Mouse (Mus musculus): ENCODE data around the gene Katnb1. TPM values are rescaled to one million over a fixed set of nuclear protein-coding genes. Genes with fewer than 3 reads are reported as not detected.

Katnb1 gene
- 5.9 TPM for polyA plus RNA-seq (2014; fragmentation: Illumina TruSeq; extraction: RNeasy Lipid Tissue Mini Kit (QIAGEN cat#74804); ENCODE audit: low read depth, low replicate concordance)

DNA sequence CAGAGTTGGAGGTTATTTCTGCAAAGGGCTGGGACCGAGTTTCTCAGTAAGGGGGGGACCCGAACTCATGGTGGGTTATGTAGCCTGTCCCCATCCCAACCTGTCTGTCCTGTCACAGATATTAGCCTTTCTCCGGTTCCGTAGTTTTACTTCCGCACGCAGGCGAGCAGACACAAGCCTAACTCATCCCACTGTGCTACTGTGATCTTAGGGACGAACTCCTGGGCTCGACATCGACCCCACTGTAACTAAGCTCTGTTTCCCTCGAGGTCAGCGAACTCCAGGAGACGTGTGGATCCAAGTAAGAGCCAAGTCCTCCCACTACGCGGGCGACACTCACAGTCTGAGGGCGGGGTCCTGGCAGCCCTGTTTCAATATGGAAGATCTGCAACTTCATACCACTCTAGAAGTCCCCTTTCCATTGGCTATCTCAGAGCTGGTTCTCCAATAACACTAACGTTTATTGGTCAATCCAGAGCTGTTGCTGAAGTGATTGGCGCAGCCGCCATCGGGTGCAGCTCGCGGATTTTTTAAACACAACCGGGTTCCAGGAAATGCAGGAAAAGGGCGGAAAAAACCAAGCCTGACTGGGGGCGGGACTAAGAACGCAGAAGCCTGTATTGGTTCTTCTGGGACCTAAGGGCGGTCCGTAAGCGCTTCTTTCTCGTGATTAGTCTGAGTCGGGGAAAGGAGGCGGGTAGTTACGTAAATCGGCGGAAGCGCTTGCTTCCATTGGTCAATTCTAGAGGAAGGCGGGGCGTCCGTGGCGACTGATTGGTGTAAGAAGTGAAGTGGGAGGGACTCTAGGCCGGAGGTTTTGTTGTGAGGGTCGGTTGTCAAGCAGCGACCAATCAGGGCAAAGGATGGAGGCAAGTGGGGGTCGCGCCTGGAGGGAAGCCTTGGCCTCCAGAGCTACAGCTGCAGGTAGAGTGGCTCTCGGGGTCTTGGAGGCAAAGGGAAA is at the start of gene Katnb1:
TSS of gene Katnb1 (plus strand) at position 806 of the 961 bp plus-strand sequence.

DNA sequence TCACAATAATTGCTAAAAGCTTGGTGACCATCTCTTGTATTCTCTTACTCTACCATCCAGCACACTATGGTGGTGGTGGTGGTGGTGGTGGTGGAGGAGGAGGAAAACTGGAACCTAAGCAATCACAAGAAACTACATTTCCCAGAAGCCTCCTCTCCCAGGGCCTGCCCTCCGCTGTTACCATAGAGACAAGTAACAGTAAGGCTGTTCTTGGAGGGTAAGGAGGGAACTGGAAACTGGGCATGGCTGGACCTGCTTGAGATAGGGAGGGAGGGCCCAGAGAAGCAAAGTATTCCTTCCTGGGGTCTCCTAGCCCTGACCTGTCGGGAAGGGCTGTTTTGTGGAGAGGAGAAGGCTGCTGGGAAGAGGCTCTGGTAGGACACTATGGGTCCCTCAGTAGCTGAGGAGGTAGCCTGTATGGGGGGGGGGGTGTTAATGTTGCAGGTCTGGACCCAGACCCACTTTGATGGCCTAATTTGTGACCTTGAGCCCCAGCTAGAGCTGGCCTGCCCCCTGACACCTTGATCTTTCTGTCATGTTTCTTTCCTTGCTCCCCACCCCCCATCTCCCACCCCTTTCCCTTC is 26.0 kb upstream of the Katnb1 start, which contains the start of gene Drc7:
TSS of gene Drc7 (plus strand) at position 177 of the 584 bp plus-strand sequence.

Other genes starting within 250 kb of the Katnb1 start
- 569 TPM for gene Coq9, start 242.9 kb upstream of the Katnb1 start, polyA plus RNA-seq (2014; fragmentation: Illumina TruSeq; extraction: RNeasy Lipid Tissue Mini Kit (QIAGEN cat#74804); ENCODE audit: low read depth, low replicate concordance)
- 68.4 TPM for gene Ciapin1, start 242.8 kb upstream of the Katnb1 start, polyA plus RNA-seq (2014; fragmentation: Illumina TruSeq; extraction: RNeasy Lipid Tissue Mini Kit (QIAGEN cat#74804); ENCODE audit: low read depth, low replicate concordance)
- gene Polr2c, start 223.7 kb upstream of the Katnb1 start, polyA plus RNA-seq (2014; fragmentation: Illumina TruSeq; extraction: RNeasy Lipid Tissue Mini Kit (QIAGEN cat#74804); ENCODE audit: low read depth, low replicate concordance), result 82.7 TPM
- 17.0 TPM for gene Dok4, start 204.9 kb upstream of the Katnb1 start, polyA plus RNA-seq (2014; fragmentation: Illumina TruSeq; extraction: RNeasy Lipid Tissue Mini Kit (QIAGEN cat#74804); ENCODE audit: low read depth, low replicate concordance)
- gene Ccdc102a, start 163.1 kb upstream of the Katnb1 start, polyA plus RNA-seq (2014; fragmentation: Illumina TruSeq; extraction: RNeasy Lipid Tissue Mini Kit (QIAGEN cat#74804); ENCODE audit: low read depth, low replicate concordance), result 5.2 TPM
- gene Adgrg5, start 157.5 kb upstream of the Katnb1 start, polyA plus RNA-seq (2014; fragmentation: Illumina TruSeq; extraction: RNeasy Lipid Tissue Mini Kit (QIAGEN cat#74804); ENCODE audit: low read depth, low replicate concordance), result 0.16 TPM
- 34.5 TPM for gene Adgrg1, start 106.4 kb upstream of the Katnb1 start, polyA plus RNA-seq (2014; fragmentation: Illumina TruSeq; extraction: RNeasy Lipid Tissue Mini Kit (QIAGEN cat#74804); ENCODE audit: low read depth, low replicate concordance)
- 2.5 TPM for gene Adgrg3, start 63.5 kb upstream of the Katnb1 start, polyA plus RNA-seq (2014; fragmentation: Illumina TruSeq; extraction: RNeasy Lipid Tissue Mini Kit (QIAGEN cat#74804); ENCODE audit: low read depth, low replicate concordance)
- gene Drc7, start 26.1 kb upstream of the Katnb1 start, polyA plus RNA-seq (2014; fragmentation: Illumina TruSeq; extraction: RNeasy Lipid Tissue Mini Kit (QIAGEN cat#74804); ENCODE audit: low read depth, low replicate concordance), result not detected
- 64.4 TPM for gene Kifc3, start 121.6 kb downstream of the Katnb1 start, polyA plus RNA-seq (2014; fragmentation: Illumina TruSeq; extraction: RNeasy Lipid Tissue Mini Kit (QIAGEN cat#74804); ENCODE audit: low read depth, low replicate concordance)
- 0.16 TPM for gene Cngb1, start 225.4 kb downstream of the Katnb1 start, polyA plus RNA-seq (2014; fragmentation: Illumina TruSeq; extraction: RNeasy Lipid Tissue Mini Kit (QIAGEN cat#74804); ENCODE audit: low read depth, low replicate concordance)
- not detected for gene Tepp, start 229.4 kb downstream of the Katnb1 start, polyA plus RNA-seq (2014; fragmentation: Illumina TruSeq; extraction: RNeasy Lipid Tissue Mini Kit (QIAGEN cat#74804); ENCODE audit: low read depth, low replicate concordance)